Mouse (Mus musculus): ENCODE results near the gene Brd7.
A peak's percentile ranks its signal among the peaks of the same experiment; 100 is the strongest.

The Brd7 gene

GRCm38 (mm10) chr8:88312966-88313365 is 49.0 kb downstream of the Brd7 start:
- Histone ChIP-seq H3K9me3 (ENCODE audit: low read length) (no peaks in the 10 kb centered on the region), H3K4me1 (replicated peaks; ENCODE audit: low read depth, low read length) (peaks cover 15% of the 10 kb centered on the region; the same call in 1 of the 2 replicates), H3K36me3 (ENCODE audit: insufficient read depth, low read length) (no peaks in the 10 kb centered on the region), H3K4me3 (replicated peaks; ENCODE audit: low read length) (no peak overlapping the region), H3K27me3 (ENCODE audit: insufficient read depth, low read length) (peaks cover 33% of the 10 kb centered on the region)
- TF ChIP-seq CTCF (conservative IDR thresholded peaks at IDR 0.05; ENCODE audit: low read length) = no peak
- TF ChIP-seq POU5F1 (IDR thresholded peaks at IDR 0.05; ENCODE audit: borderline replicate concordance, low read length) = no peak
- TF ChIP-seq NANOG (IDR thresholded peaks at IDR 0.05; ENCODE audit: borderline replicate concordance, low read length) = no peak

- Histone ChIP-seq H3K9me3 (ENCODE audit: low read length) (no peaks in the 10 kb centered on the region), H3K4me1 (replicated peaks; ENCODE audit: low read depth, low read length) (peaks cover 9% of the 10 kb centered on the region; the same call in 1 of the 2 replicates), H3K4me3 (replicated peaks; ENCODE audit: low read length) (no peak overlapping the region), H3K27me3 (ENCODE audit: insufficient read depth, low read length) (peaks cover 14% of the 10 kb centered on the region), H3K36me3 (ENCODE audit: insufficient read depth, low read length) (no peaks in the 10 kb centered on the region)
- TF ChIP-seq NANOG (IDR thresholded peaks at IDR 0.05; ENCODE audit: borderline replicate concordance, low read length) = no peak
- TF ChIP-seq CTCF (conservative IDR thresholded peaks at IDR 0.05; ENCODE audit: low read length) = no peak
- no peak for TF ChIP-seq POU5F1 (IDR thresholded peaks at IDR 0.05; ENCODE audit: borderline replicate concordance, low read length)
Measured at GRCm38 (mm10) chr8:88310286-88310685, 51.7 kb downstream of the Brd7 start.

- no peaks in the 10 kb centered on the region for H3K36me3 ChIP-seq (ENCODE audit: insufficient read depth, low read length)
- H3K4me1 ChIP-seq (replicated peaks; ENCODE audit: low read depth, low read length) = peaks cover 9% of the 10 kb centered on the region; the same call in 1 of the 2 replicates
- H3K9me3 ChIP-seq (ENCODE audit: low read length) = no peaks in the 10 kb centered on the region
- H3K27me3 ChIP-seq (ENCODE audit: insufficient read depth, low read length) = peaks cover 11% of the 10 kb centered on the region
- H3K4me3 ChIP-seq (replicated peaks; ENCODE audit: low read length) = no peak overlapping the region
- TF ChIP-seq NANOG (IDR thresholded peaks at IDR 0.05; ENCODE audit: borderline replicate concordance, low read length) (no peak), CTCF (conservative IDR thresholded peaks at IDR 0.05; ENCODE audit: low read length) (no peak), POU5F1 (IDR thresholded peaks at IDR 0.05; ENCODE audit: borderline replicate concordance, low read length) (no peak)
Measured at GRCm38 (mm10) chr8:88309881-88310280, 52.1 kb downstream of the Brd7 start.

- H3K4me3 ChIP-seq (replicated peaks; ENCODE audit: low read length) = no peak overlapping the region
- no peaks in the 10 kb centered on the region for H3K36me3 ChIP-seq (ENCODE audit: insufficient read depth, low read length)
- TF ChIP-seq NANOG (IDR thresholded peaks at IDR 0.05; ENCODE audit: borderline replicate concordance, low read length) (no peak), CTCF (conservative IDR thresholded peaks at IDR 0.05; ENCODE audit: low read length) (no peak), POU5F1 (IDR thresholded peaks at IDR 0.05; ENCODE audit: borderline replicate concordance, low read length) (no peak)
- H3K9me3 ChIP-seq (ENCODE audit: low read length) = no peaks in the 10 kb centered on the region
- H3K4me1 ChIP-seq (replicated peaks; ENCODE audit: low read depth, low read length) = peaks cover 9% of the 10 kb centered on the region; the same call in 1 of the 2 replicates
- peaks cover 6% of the 10 kb centered on the region for H3K27me3 ChIP-seq (ENCODE audit: insufficient read depth, low read length)
Measured at GRCm38 (mm10) chr8:88309274-88309873, 52.6 kb downstream of the Brd7 start.

DNA sequence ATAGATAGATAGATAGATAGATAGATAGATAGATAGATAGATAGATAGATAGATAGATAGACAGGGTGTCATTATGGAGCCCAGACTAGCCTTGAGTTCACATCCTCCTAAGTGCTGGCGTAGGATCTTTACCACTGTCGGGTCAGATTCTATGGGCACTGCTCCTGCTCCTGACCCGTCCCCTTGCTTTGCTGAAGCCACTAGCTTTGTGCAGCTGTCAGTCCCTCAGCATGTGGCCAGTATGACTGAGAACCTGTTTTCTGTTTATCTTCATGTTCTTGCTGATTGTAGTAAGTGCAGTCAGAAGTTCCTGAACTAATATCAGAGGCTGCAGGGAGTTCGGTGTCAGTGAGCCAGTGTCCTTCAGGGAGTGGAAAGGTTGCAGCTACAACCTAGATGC is 54.3 kb downstream of the Brd7 start:
- Histone ChIP-seq H3K36me3 (ENCODE audit: insufficient read depth, low read length) (no peaks in the 10 kb centered on the region), H3K27me3 (ENCODE audit: insufficient read depth, low read length) (peaks cover 4% of the 10 kb centered on the region), H3K4me1 (replicated peaks; ENCODE audit: low read depth, low read length) (no peaks in the 10 kb centered on the region), H3K4me3 (replicated peaks; ENCODE audit: low read length) (no peak overlapping the region), H3K9me3 (ENCODE audit: low read length) (no peaks in the 10 kb centered on the region)
- no peak for TF ChIP-seq CTCF (conservative IDR thresholded peaks at IDR 0.05; ENCODE audit: low read length)
- TF ChIP-seq POU5F1 (IDR thresholded peaks at IDR 0.05; ENCODE audit: borderline replicate concordance, low read length) = no peak
- TF ChIP-seq NANOG (IDR thresholded peaks at IDR 0.05; ENCODE audit: borderline replicate concordance, low read length) = no peak

DNA sequence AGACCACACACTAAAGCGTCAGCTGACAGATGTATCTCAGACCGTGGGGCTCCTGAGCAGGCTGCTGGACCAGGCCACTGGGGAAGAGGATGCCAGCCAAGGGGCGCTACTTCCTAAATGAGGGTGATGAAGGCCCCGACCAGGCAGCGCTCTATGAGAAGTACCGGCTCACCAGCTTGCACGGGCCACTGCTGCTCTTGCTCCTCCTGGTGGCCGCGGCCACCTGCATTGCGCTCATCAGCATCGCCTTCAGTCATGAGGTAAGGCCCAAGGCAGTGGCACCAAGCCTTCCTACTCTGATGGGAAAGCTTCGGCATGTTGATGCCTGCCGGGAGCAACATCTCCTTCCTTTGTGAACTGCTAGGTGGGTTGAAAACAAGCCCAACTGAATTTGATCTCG is 55.5 kb downstream of the Brd7 start:
- Histone ChIP-seq H3K4me1 (replicated peaks; ENCODE audit: low read depth, low read length) (no peaks in the 10 kb centered on the region), H3K9me3 (ENCODE audit: low read length) (no peaks in the 10 kb centered on the region)
- TF ChIP-seq NANOG (IDR thresholded peaks at IDR 0.05; ENCODE audit: borderline replicate concordance, low read length) (no peak), CTCF (conservative IDR thresholded peaks at IDR 0.05; ENCODE audit: low read length) (0 out of 2 replicates have a peak, but pooled peaks have one; percentile 4)

DNA sequence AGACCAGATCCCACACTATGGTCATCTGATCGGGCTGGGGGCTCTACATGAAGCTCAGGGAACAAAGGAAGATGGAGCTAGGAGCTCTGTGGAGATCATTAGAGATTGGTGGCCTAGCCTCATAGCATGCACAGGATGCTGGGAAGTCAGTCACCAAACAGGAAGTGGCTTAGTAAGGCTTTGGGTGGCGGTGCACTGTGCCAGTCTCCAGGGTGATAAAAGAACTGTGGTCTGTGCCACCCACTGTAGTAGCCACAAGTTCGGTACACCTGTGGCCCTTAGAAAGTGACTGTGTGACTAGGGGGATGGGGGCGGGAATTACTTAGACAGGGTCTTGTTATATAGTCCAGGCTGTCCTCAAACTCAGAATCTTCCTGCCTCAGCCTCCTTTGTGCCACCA is 56.2 kb downstream of the Brd7 start:
- Histone ChIP-seq H3K9me3 (ENCODE audit: low read length) (no peaks in the 10 kb centered on the region), H3K4me3 (replicated peaks; ENCODE audit: low read length) (no peak overlapping the region)

More for the DNA sequence above, 55.5 kb downstream of the Brd7 start:
- Histone ChIP-seq H3K4me3 (replicated peaks; ENCODE audit: low read length) (no peak overlapping the region), H3K27me3 (ENCODE audit: insufficient read depth, low read length) (no peaks in the 10 kb centered on the region; the same call in 1 of the 2 replicates), H3K36me3 (ENCODE audit: insufficient read depth, low read length) (no peaks in the 10 kb centered on the region)

DNA sequence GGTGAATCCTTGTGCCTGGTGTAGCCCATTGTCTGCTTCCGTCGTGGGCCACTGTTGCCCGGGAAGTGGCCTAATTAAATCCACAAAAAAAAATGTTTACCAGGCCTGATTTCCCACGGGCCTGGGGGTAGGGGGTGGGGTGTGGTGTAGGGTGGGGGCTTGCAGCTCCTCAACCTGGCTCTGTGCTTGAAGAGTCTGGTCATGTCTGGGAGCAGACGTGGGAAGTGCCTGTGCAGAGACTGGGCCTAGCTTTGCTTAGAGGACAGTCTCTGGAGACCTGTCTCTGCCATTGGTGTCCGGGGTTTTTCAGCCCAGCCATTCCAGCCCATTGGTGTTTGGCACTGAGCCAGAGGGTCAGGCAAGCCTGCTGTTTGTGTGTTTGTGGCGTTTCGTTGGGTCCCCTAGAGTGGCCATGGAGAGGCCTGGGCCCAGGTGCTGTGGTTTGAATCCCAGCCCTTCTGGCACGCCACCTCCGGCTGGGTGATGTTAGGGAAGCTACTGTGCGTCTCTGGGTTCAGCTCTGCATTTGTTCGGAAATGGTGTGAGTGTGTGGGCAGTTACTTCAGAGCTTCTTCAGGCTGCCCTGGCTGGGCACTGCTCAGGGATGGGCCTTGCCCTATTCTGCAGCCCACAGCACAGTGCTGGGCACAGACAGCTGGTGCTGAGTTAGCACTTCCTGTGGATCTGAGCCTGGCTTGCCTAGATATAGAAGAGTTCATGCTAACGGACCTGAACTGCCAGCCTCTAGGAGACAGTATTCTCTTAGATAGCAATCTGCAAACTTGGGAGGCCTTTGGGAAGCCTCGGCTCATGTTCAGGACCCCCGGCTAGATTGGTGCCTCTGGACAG is 60.2 kb downstream of the Brd7 start:
- H3K4me1 ChIP-seq (replicated peaks; ENCODE audit: low read depth, low read length) = no peaks in the 10 kb centered on the region
- no peak for TF ChIP-seq POU5F1 (IDR thresholded peaks at IDR 0.05; ENCODE audit: borderline replicate concordance, low read length)
- TF ChIP-seq CTCF (conservative IDR thresholded peaks at IDR 0.05; ENCODE audit: low read length) = no peak
- TF ChIP-seq NANOG (IDR thresholded peaks at IDR 0.05; ENCODE audit: borderline replicate concordance, low read length) = no peak
- no peaks in the 10 kb centered on the region for H3K36me3 ChIP-seq (ENCODE audit: insufficient read depth, low read length)
- H3K9me3 ChIP-seq (ENCODE audit: low read length) = no peaks in the 10 kb centered on the region
- H3K27me3 ChIP-seq (ENCODE audit: insufficient read depth, low read length) = no peaks in the 10 kb centered on the region
- H3K4me3 ChIP-seq (replicated peaks; ENCODE audit: low read length) = no peak overlapping the region

More for the DNA sequence above, 56.2 kb downstream of the Brd7 start:
- Histone ChIP-seq H3K4me1 (replicated peaks; ENCODE audit: low read depth, low read length) (no peaks in the 10 kb centered on the region), H3K27me3 (ENCODE audit: insufficient read depth, low read length) (no peaks in the 10 kb centered on the region; the same call in 1 of the 2 replicates), H3K36me3 (ENCODE audit: insufficient read depth, low read length) (no peaks in the 10 kb centered on the region)
- TF ChIP-seq CTCF (conservative IDR thresholded peaks at IDR 0.05; ENCODE audit: low read length) = no peak
- TF ChIP-seq NANOG (IDR thresholded peaks at IDR 0.05; ENCODE audit: borderline replicate concordance, low read length) = no peak
- TF ChIP-seq POU5F1 (IDR thresholded peaks at IDR 0.05; ENCODE audit: borderline replicate concordance, low read length) = no peak
